Mouse (Mus musculus): ENCODE results near the gene Olfr922. TPM values are rescaled to one million over a fixed set of nuclear protein-coding genes. Genes with fewer than 3 reads are reported as not detected.
A peak's percentile ranks its signal among the peaks of the same experiment; 100 is the strongest.

The Olfr922 gene
- polyA plus RNA-seq (2012; rRNA removed): not detected in 2 replicates

DNA sequence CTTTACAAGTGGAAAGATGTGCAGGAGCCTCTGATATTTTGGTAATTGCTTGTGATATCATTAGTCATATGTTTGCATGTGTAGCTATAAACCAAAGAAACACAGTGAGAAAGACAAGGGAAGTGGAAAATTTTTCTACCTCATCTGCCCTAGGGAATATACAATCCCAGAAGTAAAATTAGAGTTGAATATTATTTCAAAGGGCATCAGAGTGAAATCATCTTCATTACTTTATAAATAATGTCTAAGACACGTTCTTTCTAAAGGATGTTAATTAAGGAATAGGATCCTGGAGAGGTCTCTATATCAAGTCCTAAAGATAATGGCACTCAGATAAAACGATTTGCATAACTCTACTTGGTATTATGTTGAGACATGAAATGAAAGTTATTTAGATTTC is at the start of gene Olfr922:
TSS of gene Olfr922 (plus strand) at position 301 of the 400 bp plus-strand sequence.
- DNase-seq (ENCODE audit: low read depth): no peak

GRCm38 (mm10) chr9:38772768-38773167 is 41.6 kb upstream of the Olfr922 start, which contains the start of gene Olfr921:
Gene Olfr921 (plus strand): TSS chr9:38773068.
- no peak for DNase-seq (ENCODE audit: low read depth)

DNA sequence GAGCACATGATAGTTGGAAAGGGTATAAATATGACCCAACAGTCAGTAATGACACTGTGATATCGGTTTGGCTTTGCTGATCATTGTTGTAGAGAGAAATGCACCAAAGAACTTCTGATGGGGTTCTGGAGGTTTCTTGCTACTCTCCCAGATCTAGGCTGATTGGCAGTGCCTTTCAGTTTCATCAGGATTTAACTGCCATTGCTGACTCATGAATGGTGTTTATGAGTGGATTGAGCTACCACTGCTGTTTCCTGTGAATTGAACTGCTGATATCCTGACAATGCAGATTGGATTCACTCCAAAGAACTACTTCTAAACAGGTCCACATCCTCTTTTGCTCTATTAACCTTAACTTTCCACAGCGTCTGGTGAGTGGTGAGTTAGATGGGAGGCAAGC is 21.7 kb upstream of the Olfr922 start:
- DNase-seq (ENCODE audit: low read depth): no peak

DNA sequence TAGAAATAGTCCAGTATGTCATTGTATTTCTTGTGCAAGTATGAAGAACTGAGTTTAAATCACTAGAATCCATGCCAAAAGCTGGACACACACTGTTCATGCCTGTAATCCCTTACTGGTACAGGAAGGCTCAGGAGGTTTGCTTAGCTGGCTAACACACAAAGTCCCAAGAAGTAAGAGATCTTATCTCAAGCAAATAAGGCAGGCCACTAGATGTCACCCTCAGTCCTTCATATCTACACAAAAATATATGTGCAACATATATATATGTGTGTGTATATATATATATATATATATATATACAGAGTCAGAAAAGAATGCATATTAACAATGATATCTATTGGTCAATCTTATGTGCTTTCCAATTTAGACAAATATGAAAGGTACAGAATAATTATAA is 8.7 kb upstream of the Olfr922 start:
- peak; percentile 30 for DNase-seq (ENCODE audit: low read depth)

DNA sequence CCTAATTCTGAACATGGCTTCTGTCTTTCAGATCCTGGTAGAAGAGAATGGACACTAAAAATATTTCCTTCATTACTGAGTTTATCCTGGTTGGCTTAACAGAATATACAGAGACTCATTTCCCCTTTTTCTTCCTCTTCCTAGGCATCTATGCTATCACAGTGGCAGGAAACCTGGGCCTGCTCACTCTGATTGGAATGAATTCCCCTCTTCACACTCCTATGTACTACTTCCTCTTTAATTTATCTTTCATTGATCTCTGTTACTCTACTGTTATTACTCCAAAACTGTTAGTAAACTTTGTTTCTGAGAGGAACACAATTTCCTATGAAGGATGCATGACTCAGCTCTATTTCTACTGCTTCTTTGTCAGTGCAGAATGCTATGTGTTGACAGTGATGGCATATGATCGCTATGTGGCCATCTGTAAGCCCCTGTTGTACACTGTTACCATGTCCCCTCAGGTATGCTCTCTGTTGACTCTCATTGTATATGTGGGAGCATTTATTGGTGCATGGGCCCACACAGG is 1.1 kb downstream of the Olfr922 start:
- no peak for DNase-seq (ENCODE audit: low read depth)

GRCm38 (mm10) chr9:38826245-38826644 is 11.8 kb downstream of the Olfr922 start, which contains the start of gene Olfr923:
Gene Olfr923 (plus strand): TSS chr9:38826545.
- DNase-seq (ENCODE audit: low read depth): no peak

DNA sequence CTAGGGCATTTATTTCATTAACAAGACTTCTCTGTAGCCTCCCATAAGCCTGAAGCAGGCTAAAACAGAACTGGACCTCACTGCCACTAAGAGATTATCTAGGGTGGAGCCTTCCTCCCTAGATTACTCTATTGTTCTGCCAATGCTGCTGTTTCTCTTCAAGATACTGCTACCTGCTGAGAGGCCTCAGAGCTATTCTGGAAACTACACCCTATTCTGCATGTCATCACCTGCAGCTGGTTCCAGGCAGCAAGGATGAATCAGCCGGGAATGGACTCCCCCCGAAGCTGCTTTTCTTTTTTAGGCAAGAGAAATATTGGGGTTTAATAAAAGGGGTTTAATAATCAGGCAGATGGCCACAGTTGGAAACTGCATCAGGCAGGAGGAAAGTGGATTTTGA is 18.6 kb downstream of the Olfr922 start:
- no peak for DNase-seq (ENCODE audit: low read depth)

GRCm38 (mm10) chr9:38844149-38844548 is 29.7 kb downstream of the Olfr922 start, which contains the start of gene Olfr924:
Gene Olfr924 (plus strand): TSS chr9:38844449.
- no peak for DNase-seq (ENCODE audit: low read depth)

- no peak for DNase-seq (ENCODE audit: low read depth)
Measured at GRCm38 (mm10) chr9:38854760-38855159, 40.3 kb downstream of the Olfr922 start, which contains the start of gene Olfr26. Gene Olfr26 (plus strand): TSS chr9:38855060.

Other genes starting within 250 kb of the Olfr922 start
- not detected in 2 replicates for gene Olfr912, start 234.4 kb upstream of the Olfr922 start, polyA plus RNA-seq (2012; rRNA removed)
- gene Olfr913, start 221.9 kb upstream of the Olfr922 start, polyA plus RNA-seq (2012; rRNA removed): not detected in 2 replicates
- not detected in 2 replicates for gene Olfr914, start 209.5 kb upstream of the Olfr922 start, polyA plus RNA-seq (2012; rRNA removed)
- gene Olfr916, start 154.7 kb upstream of the Olfr922 start, polyA plus RNA-seq (2012; rRNA removed): not detected in 2 replicates
- gene Olfr917, start 148.8 kb upstream of the Olfr922 start, polyA plus RNA-seq (2012; rRNA removed): not detected in 2 replicates
- not detected in 2 replicates for gene Olfr918, start 140.0 kb upstream of the Olfr922 start, polyA plus RNA-seq (2012; rRNA removed)
- gene Olfr919, start 110.9 kb upstream of the Olfr922 start, polyA plus RNA-seq (2012; rRNA removed): not detected in 2 replicates
- gene Vwa5a, start 96.3 kb upstream of the Olfr922 start, polyA plus RNA-seq (2012; rRNA removed): 18.3 and 23.6 TPM in 2 replicates
- gene Olfr920, start 62.3 kb upstream of the Olfr922 start, polyA plus RNA-seq (2012; rRNA removed): 0.19 and 0.20 TPM in 2 replicates
- gene Olfr921, start 41.5 kb upstream of the Olfr922 start, polyA plus RNA-seq (2012; rRNA removed): 0.03 TPM in 1 of 2 replicates, not detected in the other
- gene Olfr923, start 11.9 kb downstream of the Olfr922 start, polyA plus RNA-seq (2012; rRNA removed): not detected in 2 replicates
- gene Olfr924, start 29.8 kb downstream of the Olfr922 start, polyA plus RNA-seq (2012; rRNA removed): not detected in 2 replicates
- not detected in 2 replicates for gene Olfr26, start 40.4 kb downstream of the Olfr922 start, polyA plus RNA-seq (2012; rRNA removed)
- gene Olfr926, start 62.5 kb downstream of the Olfr922 start, polyA plus RNA-seq (2012; rRNA removed): not detected in 2 replicates
- gene Olfr930, start 115.2 kb downstream of the Olfr922 start, polyA plus RNA-seq (2012; rRNA removed): not detected in 2 replicates
- not detected in 2 replicates for gene Olfr933, start 157.7 kb downstream of the Olfr922 start, polyA plus RNA-seq (2012; rRNA removed)
- not detected in 2 replicates for gene Olfr934, start 173.7 kb downstream of the Olfr922 start, polyA plus RNA-seq (2012; rRNA removed)
- gene Olfr935, start 185.1 kb downstream of the Olfr922 start, polyA plus RNA-seq (2012; rRNA removed): not detected in 2 replicates
- gene Olfr146, start 208.8 kb downstream of the Olfr922 start, polyA plus RNA-seq (2012; rRNA removed): not detected in 2 replicates

Data from gonadal fat pad, adult 2 months (tissue).